Mouse (Mus musculus): ENCODE data around the gene Tmem210. TPM values are rescaled to one million over a fixed set of nuclear protein-coding genes. Genes with fewer than 3 reads are reported as not detected.

Tmem210 gene
- polyA plus RNA-seq, 1 experiment from 2014 or later: not detected

GRCm38 (mm10) chr2:25297093-25297492 lies 9.1 kb downstream of the Tmem210 start:
- no peak overlapping the region for H3K4me3 ChIP-seq (ENCODE audit: low read depth, low read length)
- 0 out of 2 replicates have a peak, but pooled peaks cover 4% of the 10 kb centered on the region for H3K4me1 ChIP-seq (ENCODE audit: control insufficient read depth, insufficient read depth, low read length)
- DNase-seq (ENCODE audit: low spot score) (no peak), ATAC-seq (ENCODE audit: low read depth) (no peak)
- peaks cover 25% of the 10 kb centered on the region for H3K27me3 ChIP-seq (replicated peaks; ENCODE audit: control insufficient read depth, insufficient read depth, low read length)
- H3K9me3 ChIP-seq (ENCODE audit: control insufficient read depth, low read length): no peaks in the 10 kb centered on the region
- H3K4me2 ChIP-seq (ENCODE audit: low read depth, low read length): no peak overlapping the region
- WGBS: 74% methylated on average over 8 of the region's 8 CpGs
- H3K27ac ChIP-seq (replicated peaks; ENCODE audit: low read depth, low read length): no peak overlapping the region
- no peaks in the 10 kb centered on the region for H3K36me3 ChIP-seq (ENCODE audit: control insufficient read depth, insufficient read depth, low read length)
- H3K9ac ChIP-seq (ENCODE audit: low read depth, low read length): no peak overlapping the region

- no peak overlapping the region for H3K9ac ChIP-seq (ENCODE audit: low read depth, low read length)
- H3K27me3 ChIP-seq (replicated peaks; ENCODE audit: control insufficient read depth, insufficient read depth, low read length): peaks cover 15% of the 10 kb centered on the region
- no peak overlapping the region for H3K4me3 ChIP-seq (ENCODE audit: low read depth, low read length)
- H3K36me3 ChIP-seq (ENCODE audit: control insufficient read depth, insufficient read depth, low read length): no peaks in the 10 kb centered on the region
- ATAC-seq (ENCODE audit: low read depth): no peak
- H3K27ac ChIP-seq (replicated peaks; ENCODE audit: low read depth, low read length): no peak overlapping the region
- H3K4me1 ChIP-seq (ENCODE audit: control insufficient read depth, insufficient read depth, low read length): no peaks in the 10 kb centered on the region
- no peaks in the 10 kb centered on the region for H3K9me3 ChIP-seq (ENCODE audit: control insufficient read depth, low read length)
- WGBS: 80% methylated on average over 10 of the region's 10 CpGs
- no peak for DNase-seq (ENCODE audit: low spot score)
- H3K4me2 ChIP-seq (ENCODE audit: low read depth, low read length): no peak overlapping the region
These were observed 10.1 kb downstream of the Tmem210 start for GRCm38 (mm10) chr2:25298046-25298445.

- Histone ChIP-seq H3K9ac (ENCODE audit: low read depth, low read length) (no peak overlapping the region), H3K27ac (replicated peaks; ENCODE audit: low read depth, low read length) (no peak overlapping the region), H3K36me3 (ENCODE audit: control insufficient read depth, insufficient read depth, low read length) (no peaks in the 10 kb centered on the region), H3K9me3 (ENCODE audit: control insufficient read depth, low read length) (no peaks in the 10 kb centered on the region), H3K27me3 (replicated peaks; ENCODE audit: control insufficient read depth, insufficient read depth, low read length) (peaks cover 31% of the 10 kb centered on the region), H3K4me3 (ENCODE audit: low read depth, low read length) (no peak overlapping the region), H3K4me2 (ENCODE audit: low read depth, low read length) (no peak overlapping the region), H3K4me1 (ENCODE audit: control insufficient read depth, insufficient read depth, low read length) (0 out of 2 replicates have a peak, but pooled peaks cover 2% of the 10 kb centered on the region)
- DNase-seq (ENCODE audit: low spot score) (no peak), ATAC-seq (ENCODE audit: low read depth) (no peak)
- 55% methylated on average over 3 of the region's 3 CpGs for WGBS
These were observed 15.5 kb downstream of the Tmem210 start for GRCm38 (mm10) chr2:25303452-25303851.

- Histone ChIP-seq H3K9me3 (ENCODE audit: control insufficient read depth, low read length) (no peaks in the 10 kb centered on the region), H3K4me2 (ENCODE audit: low read depth, low read length) (0 out of 2 replicates have a peak overlapping the region, but pooled peaks have one; percentile 62), H3K27ac (replicated peaks; ENCODE audit: low read depth, low read length) (no peak overlapping the region), H3K4me1 (ENCODE audit: control insufficient read depth, insufficient read depth, low read length) (0 out of 2 replicates have a peak, but pooled peaks cover 2% of the 10 kb centered on the region), H3K27me3 (replicated peaks; ENCODE audit: control insufficient read depth, insufficient read depth, low read length) (peaks cover 37% of the 10 kb centered on the region), H3K4me3 (ENCODE audit: low read depth, low read length) (no peak overlapping the region; the same call in 1 of the 2 replicates), H3K9ac (ENCODE audit: low read depth, low read length) (no peak overlapping the region), H3K36me3 (ENCODE audit: control insufficient read depth, insufficient read depth, low read length) (no peaks in the 10 kb centered on the region)
- WGBS: 65% methylated on average over 7 of the region's 7 CpGs
- DNase-seq (ENCODE audit: low spot score) (no peak), ATAC-seq (ENCODE audit: low read depth) (no peak)
These were observed 16.1 kb downstream of the Tmem210 start for GRCm38 (mm10) chr2:25303931-25304656.

GRCm38 (mm10) chr2:25304657-25305541 lies 17.0 kb downstream of the Tmem210 start:
- Histone ChIP-seq H3K27ac (replicated peaks; ENCODE audit: low read depth, low read length) (no peak overlapping the region), H3K9me3 (ENCODE audit: control insufficient read depth, low read length) (no peaks in the 10 kb centered on the region), H3K4me1 (ENCODE audit: control insufficient read depth, insufficient read depth, low read length) (0 out of 2 replicates have a peak, but pooled peaks cover 2% of the 10 kb centered on the region), H3K4me3 (ENCODE audit: low read depth, low read length) (peak overlapping the region; percentile 34), H3K36me3 (ENCODE audit: control insufficient read depth, insufficient read depth, low read length) (no peaks in the 10 kb centered on the region), H3K27me3 (replicated peaks; ENCODE audit: control insufficient read depth, insufficient read depth, low read length) (peaks cover 43% of the 10 kb centered on the region), H3K9ac (ENCODE audit: low read depth, low read length) (peak overlapping the region; percentile 56), H3K4me2 (ENCODE audit: low read depth, low read length) (peak overlapping the region; percentile 62)
- ATAC-seq (ENCODE audit: low read depth) (peak; percentile 75), DNase-seq (ENCODE audit: low spot score) (peak; percentile 58)
- WGBS: 2% methylated on average over 26 of the region's 45 CpGs

GRCm38 (mm10) chr2:25305587-25306359 lies 17.8 kb downstream of the Tmem210 start:
- H3K27me3 ChIP-seq (replicated peaks; ENCODE audit: control insufficient read depth, insufficient read depth, low read length): peaks cover 51% of the 10 kb centered on the region
- no peak for ATAC-seq (ENCODE audit: low read depth)
- H3K9me3 ChIP-seq (ENCODE audit: control insufficient read depth, low read length): no peaks in the 10 kb centered on the region
- H3K27ac ChIP-seq (replicated peaks; ENCODE audit: low read depth, low read length): no peak overlapping the region
- H3K9ac ChIP-seq (ENCODE audit: low read depth, low read length): peak overlapping the region; percentile 56
- H3K4me2 ChIP-seq (ENCODE audit: low read depth, low read length): peak overlapping the region; percentile 62
- 48% methylated on average over 14 of the region's 14 CpGs for WGBS
- H3K4me3 ChIP-seq (ENCODE audit: low read depth, low read length): peak overlapping the region; percentile 34
- no peaks in the 10 kb centered on the region for H3K36me3 ChIP-seq (ENCODE audit: control insufficient read depth, insufficient read depth, low read length)
- DNase-seq (ENCODE audit: low spot score): no peak
- H3K4me1 ChIP-seq (ENCODE audit: control insufficient read depth, insufficient read depth, low read length): 0 out of 2 replicates have a peak, but pooled peaks cover 2% of the 10 kb centered on the region

- WGBS: 50% methylated on average over 10 of the region's 10 CpGs
- no peaks in the 10 kb centered on the region for H3K36me3 ChIP-seq (ENCODE audit: control insufficient read depth, insufficient read depth, low read length)
- H3K27me3 ChIP-seq (replicated peaks; ENCODE audit: control insufficient read depth, insufficient read depth, low read length): peaks cover 85% of the 10 kb centered on the region
- DNase-seq (ENCODE audit: low spot score): no peak
- H3K9ac ChIP-seq (ENCODE audit: low read depth, low read length): no peak overlapping the region
- H3K4me2 ChIP-seq (ENCODE audit: low read depth, low read length): no peak overlapping the region
- H3K9me3 ChIP-seq (ENCODE audit: control insufficient read depth, low read length): no peaks in the 10 kb centered on the region
- H3K27ac ChIP-seq (replicated peaks; ENCODE audit: low read depth, low read length): no peak overlapping the region
- no peaks in the 10 kb centered on the region for H3K4me1 ChIP-seq (ENCODE audit: control insufficient read depth, insufficient read depth, low read length)
- H3K4me3 ChIP-seq (ENCODE audit: low read depth, low read length): no peak overlapping the region
- no peak for ATAC-seq (ENCODE audit: low read depth)
These were observed 22.2 kb downstream of the Tmem210 start for GRCm38 (mm10) chr2:25310180-25310579.

- DNase-seq (ENCODE audit: low spot score): no peak
- Histone ChIP-seq H3K36me3 (ENCODE audit: control insufficient read depth, insufficient read depth, low read length) (no peaks in the 10 kb centered on the region), H3K27me3 (replicated peaks; ENCODE audit: control insufficient read depth, insufficient read depth, low read length) (peaks cover 81% of the 10 kb centered on the region), H3K4me1 (ENCODE audit: control insufficient read depth, insufficient read depth, low read length) (no peaks in the 10 kb centered on the region), H3K9me3 (ENCODE audit: control insufficient read depth, low read length) (no peaks in the 10 kb centered on the region), H3K4me2 (ENCODE audit: low read depth, low read length) (no peak overlapping the region), H3K9ac (ENCODE audit: low read depth, low read length) (no peak overlapping the region), H3K27ac (replicated peaks; ENCODE audit: low read depth, low read length) (no peak overlapping the region), H3K4me3 (ENCODE audit: low read depth, low read length) (no peak overlapping the region)
- WGBS: 3% methylated on average over 22 of the region's 22 CpGs
- no peak for ATAC-seq (ENCODE audit: low read depth)
These were observed 23.0 kb downstream of the Tmem210 start for GRCm38 (mm10) chr2:25310969-25311368.

Data from embryonic facial prominence, embryonic 14.5 days (tissue).